Mouse (Mus musculus) gastrocnemius, adult 8-10 months (tissue): ENCODE measurements at regions not wholly inside any gene's neighbourhood (a gene's known extent, or its start where the extent isn't known, plus 50 kb on each side); places are given as distances from the start of the nearest gene placed in this dataset.
A peak's percentile ranks its signal among the peaks of the same experiment; 100 is the strongest.

ENCODE experiments used
- DNase-seq, 2 experiments: peaks; one replicate each; pipeline ENCODE4 v3.0.0; 2022; ENCODE audit warnings: low spot score in 2 of 2

DNA sequence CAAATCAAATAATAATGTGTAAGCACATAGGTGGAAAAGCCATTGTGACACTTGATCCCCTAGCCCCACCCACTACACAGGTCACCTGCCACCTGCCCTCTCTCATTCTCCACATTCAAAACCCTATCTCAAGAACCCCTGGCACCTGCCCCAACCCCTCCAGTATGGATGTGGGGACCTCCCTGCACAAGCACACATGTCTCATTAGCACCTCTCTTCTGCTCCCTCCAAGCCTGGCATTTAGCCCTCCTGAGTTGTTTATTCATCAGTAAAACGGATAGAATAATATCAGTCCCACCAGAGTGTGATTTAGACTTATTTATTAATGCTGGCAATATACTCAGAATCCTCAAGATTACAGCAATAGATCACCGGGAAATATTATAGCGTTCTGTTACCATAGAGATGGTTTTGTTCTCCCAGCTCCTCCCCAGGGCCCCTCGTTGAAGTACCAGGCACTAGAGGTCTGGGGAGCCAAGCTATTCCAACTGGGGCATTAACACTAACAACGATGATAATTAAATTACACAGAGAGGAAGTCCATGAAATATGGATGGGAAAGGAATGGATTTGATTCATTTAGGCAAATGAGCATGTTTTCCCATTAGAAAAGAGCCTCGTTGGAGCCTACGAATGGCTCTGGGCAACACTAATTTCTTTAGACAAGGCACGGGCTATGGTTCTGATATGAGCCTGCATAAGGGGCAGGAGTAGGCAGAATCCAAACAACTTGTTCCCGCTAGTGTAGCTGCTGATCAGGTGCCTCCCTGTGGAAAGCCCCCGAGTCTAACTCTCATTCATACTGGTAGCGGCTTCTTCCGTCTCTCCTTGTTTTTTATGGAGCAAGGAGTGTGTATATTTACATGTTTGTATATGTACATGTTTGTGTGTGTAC is 148.1 kb upstream of the Hs6st1 start:
- no peak for DNase-seq

DNA sequence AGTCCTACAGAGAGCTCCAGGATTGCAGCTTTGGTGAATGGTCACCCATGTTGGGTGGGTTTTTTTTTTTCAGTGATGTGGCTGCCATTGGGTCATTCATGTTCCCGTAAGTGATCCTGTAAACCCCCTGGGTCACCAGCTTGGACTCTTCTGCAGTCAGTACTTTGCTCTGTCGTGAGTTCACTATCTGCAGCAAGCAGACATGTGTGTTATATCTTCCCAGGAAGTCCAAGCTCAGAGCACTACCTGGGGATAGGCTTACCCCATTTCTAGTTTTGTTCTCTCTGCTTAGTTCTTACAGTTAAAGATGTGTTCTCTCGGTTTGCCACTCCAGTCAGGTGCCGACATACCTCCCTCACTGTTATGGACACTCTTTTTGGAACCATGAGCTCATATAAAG is 143.4 kb upstream of the Hs6st1 start:
- no peak for DNase-seq

DNA sequence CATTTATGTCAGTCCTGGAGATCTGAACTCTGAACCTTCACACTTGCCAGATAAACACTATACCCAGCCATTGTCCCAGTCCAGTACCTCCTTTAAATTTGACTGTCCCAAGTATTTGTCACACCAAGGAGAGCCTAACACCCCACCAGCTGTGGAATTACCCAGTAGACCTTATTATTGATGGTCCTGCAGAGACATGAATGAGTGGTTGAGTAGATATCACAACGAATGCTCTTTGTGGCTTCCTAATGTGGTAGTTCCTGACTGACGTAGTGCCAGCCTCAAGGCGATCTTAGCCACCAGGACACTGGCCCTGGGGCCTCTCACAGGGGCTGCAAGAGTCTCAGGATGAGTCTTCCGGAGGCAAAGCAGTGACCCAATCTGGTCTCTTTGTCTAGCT is 142.9 kb upstream of the Hs6st1 start:
- DNase-seq: no peak

DNA sequence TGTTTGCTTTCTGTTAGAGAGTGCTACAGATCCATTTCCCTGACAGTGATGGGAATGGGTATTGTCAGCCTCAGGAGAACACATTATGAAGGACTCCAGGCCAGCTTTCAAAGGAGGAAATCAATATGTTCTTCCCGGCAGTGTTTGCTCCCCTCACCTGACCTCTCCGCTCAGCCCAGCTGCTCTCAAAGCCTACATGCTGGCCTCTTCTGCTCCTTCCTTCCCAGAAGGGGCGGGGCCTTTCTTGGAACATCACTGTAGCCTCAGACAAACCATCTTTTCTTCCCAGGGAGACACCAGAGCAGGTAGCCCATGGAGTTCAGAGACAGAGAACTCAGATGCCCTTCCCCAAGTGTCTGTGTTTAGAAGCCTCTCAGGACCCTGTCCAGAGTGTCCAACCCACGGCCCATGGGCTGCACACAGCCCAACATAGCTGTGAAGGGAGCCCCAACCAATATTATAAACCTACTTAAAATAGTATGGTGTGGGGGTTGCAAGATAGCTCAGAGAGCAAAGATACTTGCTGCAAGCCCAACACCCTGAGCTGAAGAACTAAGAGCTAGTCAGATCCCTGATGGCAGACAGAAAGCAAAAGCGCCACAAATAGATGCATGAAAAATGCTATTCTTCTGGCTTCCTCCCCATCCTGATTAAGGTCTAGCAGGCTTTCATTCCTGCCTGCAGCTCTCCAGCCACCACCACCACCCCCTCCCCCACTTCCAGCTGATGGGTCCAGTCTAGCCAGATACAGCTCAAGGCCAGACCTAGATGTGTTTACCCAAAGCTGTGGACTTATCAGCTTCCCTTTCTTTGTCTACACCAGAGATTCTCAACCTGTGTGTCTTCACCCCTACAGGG is 141.8 kb upstream of the Hs6st1 start:
- peak in 1 of 2 experiments; percentile 17 for DNase-seq

DNA sequence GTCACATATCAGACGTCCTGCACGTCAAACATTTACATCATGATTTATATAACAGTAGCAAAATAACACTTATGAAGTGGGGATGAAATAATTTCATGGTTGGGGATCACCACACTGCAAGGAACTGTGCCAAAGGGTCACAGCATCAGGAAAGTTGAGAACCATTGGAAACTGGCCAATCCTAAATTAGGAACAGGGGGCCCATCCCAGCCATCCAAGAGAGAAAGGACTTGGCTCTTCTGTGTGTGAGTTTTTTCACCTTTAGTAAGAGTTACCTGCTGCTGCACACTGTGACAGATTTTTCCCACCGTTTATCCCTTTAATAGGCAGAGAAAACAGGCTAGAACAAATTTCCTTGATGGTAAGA is 141.2 kb upstream of the Hs6st1 start:
- no peak for DNase-seq

DNA sequence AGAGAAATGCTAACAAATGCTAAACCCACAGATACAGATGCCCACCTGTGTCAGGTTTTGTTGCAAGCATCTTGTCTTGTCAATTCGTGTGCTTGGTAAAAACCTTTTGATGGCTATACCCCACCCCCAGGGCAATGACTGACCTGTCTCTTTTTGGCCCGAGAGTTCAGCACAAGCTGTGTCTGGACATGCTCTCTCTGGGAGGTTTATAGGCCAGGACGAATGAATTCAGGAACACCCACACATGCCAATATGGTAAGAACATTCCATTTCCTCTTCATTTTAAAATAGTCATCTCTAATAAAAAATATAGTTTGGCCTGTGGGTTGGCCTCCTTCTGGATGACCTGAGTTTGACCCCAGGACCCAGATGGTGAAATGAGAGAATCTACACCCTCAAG is 137.8 kb upstream of the Hs6st1 start:
- DNase-seq: no peak

DNA sequence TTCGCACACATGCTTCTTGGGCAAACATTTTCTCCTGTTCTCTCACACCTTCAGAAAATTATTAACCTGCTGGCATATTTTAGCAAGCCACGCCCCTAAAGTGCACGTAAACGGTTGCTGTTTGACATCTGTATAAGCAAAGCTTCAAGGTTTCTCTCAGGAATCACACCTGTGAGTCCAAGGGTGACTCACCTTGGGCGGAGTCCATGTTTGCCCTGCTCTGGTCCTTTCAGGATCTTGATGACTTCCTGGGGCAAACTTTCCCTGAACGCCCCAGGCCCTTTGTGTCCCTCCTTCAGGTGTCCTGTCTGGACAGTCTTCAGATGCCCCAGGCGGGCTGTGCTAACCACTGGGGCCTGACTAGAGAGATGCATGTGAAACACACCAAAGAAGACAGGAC is 137.1 kb upstream of the Hs6st1 start:
- no peak for DNase-seq

DNA sequence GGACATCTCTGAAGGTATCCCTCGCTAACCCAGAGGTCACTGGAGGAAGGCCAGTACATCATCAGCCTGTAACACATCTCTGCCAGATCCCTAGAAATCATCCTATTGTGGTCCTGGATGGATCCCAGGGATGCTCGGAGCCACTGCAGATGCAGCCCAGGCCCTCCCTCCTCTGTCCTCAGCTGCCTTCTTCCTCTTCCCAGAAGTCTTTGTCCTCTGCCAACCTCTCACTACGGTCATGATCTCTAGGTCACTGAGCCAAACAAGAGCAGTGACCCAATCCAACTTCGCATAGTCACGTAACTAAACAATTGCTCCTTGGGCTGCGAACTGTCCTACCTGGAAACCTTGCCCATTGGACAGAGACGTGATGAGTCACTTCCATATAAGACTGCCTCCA is 134.7 kb upstream of the Hs6st1 start:
- DNase-seq: no peak

DNA sequence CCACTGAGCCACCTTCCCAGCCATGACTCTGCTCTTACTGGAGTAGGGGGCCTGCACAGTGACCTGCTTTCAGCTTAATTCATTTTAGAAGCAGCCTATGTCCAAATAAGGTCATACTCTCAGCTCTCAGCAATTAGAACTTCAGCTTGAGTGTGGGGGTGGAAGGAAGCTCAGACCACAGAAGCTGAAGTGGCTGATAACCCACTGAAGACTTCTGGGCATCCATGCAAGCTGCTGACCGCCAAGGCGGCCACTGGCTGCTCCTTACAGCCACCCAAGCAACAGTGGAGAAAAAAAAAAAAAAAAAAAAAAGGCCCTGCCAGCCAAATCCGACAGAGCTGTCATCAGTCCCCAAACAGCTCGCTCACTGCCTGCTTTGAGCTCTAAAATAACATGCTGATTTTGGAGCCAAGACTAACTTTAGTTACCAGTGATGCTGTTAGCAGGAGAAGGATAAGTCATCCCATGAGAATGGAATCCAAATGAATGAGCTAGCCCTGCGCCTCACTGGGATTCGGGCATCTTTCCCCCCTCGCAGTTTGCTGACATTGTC is 133.0 kb upstream of the Hs6st1 start:
- DNase-seq: no peak

DNA sequence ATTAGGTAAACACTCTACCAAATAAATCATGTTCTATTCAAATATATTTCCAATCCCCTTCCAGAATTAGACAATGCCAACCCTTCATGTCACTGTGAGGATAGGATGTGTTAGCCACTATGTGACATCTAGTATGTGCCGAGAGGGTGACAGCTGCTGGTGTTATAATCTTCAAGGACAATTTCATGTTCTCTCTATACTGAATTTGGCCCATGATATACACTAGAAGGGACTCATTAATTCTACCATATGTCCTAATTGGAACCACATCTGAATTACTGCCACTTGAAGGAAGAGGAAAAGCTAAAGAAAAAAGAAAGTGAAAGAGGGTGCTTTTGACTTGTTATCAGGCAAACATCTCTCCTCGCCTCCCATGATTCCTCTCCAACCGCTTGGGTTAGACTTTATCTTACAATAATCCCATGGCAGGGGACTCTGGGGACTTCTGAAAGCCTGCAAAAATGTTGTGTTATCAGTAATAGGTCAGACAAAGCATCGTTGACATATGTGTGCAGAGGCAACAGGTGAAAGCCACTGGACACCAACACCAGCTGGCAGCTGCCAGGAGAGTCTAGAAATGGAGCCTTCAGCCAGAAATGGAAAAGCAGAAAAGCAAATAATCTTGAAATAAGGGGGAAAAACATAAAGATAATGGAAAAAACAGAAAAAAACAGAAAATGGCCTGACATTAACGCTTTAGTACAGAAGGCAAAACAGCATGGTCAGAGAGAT is 131.7 kb upstream of the Hs6st1 start:
- no peak for DNase-seq

DNA sequence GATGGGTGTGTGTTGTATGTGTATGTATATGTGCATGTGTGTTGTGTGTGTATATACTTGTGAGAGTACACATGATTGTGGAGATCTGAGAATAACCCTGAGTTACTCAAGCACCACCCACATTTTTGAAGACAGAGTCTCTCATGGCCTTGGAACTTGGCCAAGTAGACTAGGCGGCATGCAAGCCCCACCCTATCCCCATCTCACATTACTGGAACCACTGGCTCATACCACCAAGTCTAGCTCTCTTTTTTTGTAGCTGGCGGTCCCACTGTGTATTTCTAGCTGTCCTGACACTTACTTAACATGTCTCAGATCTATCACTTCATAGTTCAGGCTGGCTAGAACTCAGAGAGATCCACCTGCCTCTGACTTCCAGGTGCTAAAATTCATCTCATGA is 128.0 kb upstream of the Hs6st1 start:
- no peak for DNase-seq

DNA sequence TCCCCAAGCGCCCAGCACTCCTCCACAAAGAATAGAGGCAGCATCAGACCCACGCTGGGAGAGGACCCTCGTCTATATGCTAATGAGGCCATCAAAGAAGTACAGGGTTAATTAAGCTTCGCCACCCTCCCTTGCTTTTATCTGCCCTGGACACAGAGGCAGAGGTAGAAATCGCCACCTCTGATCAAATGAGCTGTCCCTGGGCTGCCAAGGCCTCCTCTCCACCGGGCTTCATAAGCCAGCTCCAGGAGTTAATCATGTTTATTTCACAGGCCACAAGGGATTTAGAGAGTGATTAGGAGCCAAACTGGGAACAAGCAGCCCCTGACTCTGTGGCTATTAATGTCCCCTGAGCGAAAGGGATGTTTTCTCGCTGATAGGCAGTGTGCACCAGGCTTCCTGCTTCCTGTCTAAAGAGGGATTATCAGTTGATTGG is 126.5 kb upstream of the Hs6st1 start:
- no peak for DNase-seq

DNA sequence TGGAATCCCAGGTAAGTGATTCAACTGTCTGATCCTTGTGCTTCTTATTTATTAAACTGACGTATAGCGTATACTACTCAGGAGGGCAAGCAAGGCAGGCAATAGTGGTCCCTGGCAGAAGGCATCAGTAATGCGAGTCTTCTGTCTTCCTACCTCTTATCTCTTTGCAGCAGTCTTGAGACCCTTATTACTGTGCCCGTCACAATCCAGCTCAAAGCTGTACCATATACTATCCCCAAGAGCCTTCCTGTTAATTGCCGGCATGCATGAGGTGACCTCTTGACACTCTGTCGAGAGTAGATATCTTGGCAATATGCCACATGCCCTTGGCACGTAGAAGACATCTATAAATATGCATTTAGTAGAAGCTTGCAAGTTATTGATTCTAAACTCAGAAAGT is 126.0 kb upstream of the Hs6st1 start:
- no peak for DNase-seq

DNA sequence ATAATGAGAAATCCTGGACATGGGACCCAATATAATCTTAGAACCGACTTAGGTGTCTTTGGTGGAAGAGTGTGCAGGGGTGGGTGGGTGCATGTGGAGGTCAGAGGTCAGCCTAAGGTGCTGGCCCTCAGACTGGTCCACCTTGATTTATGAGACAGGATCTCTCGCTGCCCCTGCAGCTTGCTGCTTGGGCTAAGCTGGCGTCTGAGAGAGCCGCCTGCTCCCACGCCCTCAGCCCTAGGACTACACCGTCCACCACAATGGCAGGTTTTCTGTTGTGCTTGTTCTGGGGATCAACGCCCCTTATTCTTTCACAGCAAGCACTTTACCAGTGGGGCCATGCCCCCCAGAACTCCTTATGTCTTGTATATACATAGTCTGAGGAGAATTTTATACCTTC is 124.4 kb upstream of the Hs6st1 start:
- DNase-seq: no peak

DNA sequence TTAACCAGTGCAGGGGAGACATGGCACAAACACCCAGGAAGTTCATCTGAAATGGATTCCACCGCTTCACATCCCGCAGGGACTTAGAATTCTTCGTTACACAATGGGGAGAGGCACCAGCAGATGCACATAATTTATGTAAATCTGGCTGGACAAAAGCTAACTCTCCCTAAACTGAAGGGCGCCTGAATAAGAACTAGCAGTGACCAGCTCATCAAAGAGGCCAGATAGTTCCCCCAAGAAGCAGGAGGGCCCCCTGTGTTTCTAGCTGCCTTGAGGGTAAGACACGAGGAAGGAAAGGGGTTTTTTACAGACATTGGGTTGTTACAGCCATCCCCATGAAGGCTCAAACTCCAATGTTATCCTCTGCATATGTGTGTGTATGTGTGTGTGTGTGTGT is 123.8 kb upstream of the Hs6st1 start:
- DNase-seq: no peak

DNA sequence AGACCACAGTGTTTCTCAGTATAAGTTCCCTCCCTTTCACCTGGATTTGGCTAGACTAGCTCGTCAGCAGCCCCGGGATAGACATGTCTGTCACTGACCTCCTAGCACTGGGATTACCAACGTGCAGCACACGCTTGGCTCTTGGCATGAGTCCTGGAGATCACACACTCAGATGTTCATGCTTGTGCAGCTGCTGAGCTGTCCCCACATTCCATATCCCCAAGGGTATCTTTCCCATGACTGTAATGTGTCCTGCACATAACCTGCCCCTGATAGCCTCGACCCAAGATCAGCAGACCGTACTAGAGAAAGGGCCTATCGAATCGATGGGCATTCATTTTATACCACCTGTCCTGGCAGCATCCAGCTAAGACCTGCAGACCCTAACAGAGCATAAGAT is 123.4 kb upstream of the Hs6st1 start:
- DNase-seq: no peak

DNA sequence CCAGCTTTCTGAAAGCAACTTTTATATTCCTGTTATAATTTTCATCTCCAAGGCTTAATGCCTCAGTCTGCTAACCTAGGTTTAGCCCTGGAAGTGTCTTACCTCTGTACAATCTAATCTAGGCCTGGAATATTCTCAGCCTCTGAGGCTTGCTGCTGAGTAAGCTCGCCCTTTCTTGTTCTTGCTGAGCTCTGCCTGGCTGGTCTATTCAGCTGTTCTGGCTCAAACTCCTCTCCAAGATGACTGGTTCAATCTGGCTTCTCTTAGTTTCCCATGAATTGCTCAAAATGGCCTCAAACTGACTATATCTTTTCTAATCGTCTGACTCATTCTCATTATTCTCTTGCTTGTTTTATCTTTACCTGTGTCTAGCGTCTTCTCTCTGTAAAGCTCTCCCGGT is 122.6 kb upstream of the Hs6st1 start:
- no peak for DNase-seq

DNA sequence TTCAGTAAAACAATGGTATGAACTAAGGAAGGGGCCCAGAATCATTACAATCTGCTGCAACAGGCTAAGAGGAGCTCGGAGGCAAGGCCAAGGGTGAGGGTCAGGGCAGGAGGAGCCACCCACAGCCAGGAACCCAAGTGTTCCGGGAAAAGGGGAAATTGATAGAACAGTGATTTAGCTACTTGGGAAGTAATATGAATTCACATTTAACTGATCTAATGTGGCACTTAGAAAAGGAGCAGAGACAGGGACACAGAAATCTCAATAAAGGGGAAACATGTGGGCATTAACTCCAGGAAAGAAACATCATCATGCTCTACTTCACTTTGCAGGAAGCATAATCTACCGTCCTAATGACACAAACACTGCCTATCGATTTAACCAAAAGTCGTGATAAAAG is 120.1 kb upstream of the Hs6st1 start:
- DNase-seq: no peak

DNA sequence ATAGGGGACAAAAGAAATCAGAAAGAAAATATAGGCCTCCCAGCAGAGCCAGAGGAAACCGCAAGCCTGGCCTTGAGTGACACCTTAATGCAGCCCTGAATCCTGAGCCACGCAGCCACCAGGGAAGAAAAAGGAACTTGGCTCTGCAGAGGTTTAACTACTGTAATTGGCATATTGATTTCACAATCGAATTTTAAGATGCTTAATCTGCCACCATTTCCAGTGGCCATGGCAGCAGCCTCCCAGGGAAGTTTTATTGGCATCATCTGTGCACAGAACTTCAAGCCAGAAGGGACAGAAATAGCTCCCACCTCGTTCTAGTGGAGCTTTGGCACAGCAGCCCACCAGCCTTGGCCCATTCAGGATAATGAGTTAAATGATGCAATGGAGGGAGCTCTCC is 117.1 kb upstream of the Hs6st1 start:
- DNase-seq: no peak

DNA sequence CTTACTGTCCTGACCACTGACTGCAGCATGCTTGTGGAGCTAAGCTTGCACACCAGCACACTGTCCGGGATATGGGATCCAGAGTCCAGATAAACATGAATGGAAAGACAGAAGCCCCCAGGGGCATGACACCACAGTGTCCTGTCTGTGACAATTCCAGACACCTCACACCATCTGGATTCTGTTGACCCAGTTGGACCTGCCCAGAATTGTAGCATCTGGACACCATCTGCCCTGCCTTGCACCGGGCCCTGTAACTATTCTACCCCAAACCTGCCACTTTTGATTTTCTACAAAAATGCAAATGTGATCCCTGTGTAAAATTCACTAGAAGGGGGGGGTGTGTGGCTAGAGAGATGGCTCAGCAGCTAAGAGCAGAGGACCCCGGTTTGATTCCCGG is 114.5 kb upstream of the Hs6st1 start:
- no peak for DNase-seq

DNA sequence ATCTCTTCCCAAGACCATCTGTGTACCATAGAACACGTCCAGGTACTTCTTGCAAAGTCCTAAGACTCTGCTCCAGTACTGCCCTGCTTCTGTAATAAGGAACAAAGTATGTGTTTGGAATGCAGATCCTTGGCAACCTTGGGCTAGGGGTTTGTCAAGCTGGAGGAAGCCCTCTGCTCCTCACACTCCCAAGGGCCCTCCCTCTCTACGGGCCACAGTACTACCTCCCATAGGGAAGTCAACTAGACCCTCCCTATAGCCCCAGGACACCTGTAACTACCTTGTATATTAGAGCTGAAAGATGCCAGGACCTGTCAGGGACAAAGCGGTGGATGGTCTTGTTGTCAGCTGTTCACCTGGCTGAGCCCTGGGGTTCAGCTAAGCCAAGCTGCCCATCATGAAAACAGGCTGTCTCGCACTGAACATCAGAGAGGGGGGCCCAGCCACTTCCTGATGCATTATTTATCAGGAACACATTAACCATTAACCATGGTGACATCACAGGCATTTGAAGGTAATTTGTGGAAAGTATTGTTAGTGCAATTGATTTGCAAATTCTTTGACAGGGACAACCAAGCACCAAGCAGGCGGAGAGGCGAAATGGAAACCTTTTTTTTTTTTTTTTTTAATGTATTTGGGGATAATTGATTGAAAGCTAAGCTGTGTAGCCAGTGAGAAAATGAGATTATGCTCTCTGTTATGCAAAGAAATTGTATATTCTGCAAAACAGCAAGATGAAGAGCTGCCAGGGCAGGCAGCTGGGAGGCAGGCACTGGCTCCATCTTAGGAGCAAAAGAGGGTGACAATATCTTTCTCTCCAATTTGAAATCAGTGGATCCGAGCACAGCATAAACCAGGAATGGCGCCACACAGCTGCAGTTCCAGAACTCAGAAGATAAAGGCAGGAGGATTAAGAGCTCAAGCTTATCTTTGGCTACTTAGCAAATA is 110.5 kb upstream of the Hs6st1 start:
- no peak for DNase-seq
